Mouse (Mus musculus) MEL (cell line): ENCODE measurements around the gene Macrod2. TPM values are rescaled to one million over a fixed set of nuclear protein-coding genes. Genes with fewer than 3 reads are reported as not detected.

Experiments
- DNase-seq: peaks from one replicate; pipeline ENCODE4 v3.0.0; 2011; ENCODE audit warnings: low read depth, low spot score
- H3K27ac ChIP-seq: 2 replicates; pipeline ENCODE4 v1.5.1; 2012; ENCODE audit warnings: low read depth, mild to moderate bottlenecking, control low read depth, low read length, moderate library complexity; ENCODE audit not compliant: control insufficient read depth
- H3K27me3 ChIP-seq, 2 experiments: fragments of 150-350 bp in 1 of 2; sonication (generic) in 1 of 2; 2 replicates each; pipeline ENCODE4 v1.6.1; 2012; ENCODE audit warnings: low read length in 2 of 2, mild to moderate bottlenecking in 2 of 2, improper control_type of control experiment in 1 of 2, moderate library complexity in 1 of 2; ENCODE audit not compliant: insufficient read depth in 2 of 2, control insufficient read depth in 1 of 2
- H3K36me3 ChIP-seq, 2 experiments: 2 replicates each; pipeline ENCODE4 v1.6.1; 2012 to 2014; ENCODE audit warnings: low read length in 2 of 2, improper control_type of control experiment in 1 of 2, inconsistent platforms in 1 of 2, mild to moderate bottlenecking in 1 of 2; ENCODE audit not compliant: insufficient read depth in 2 of 2, control insufficient read depth in 1 of 2
- H3K4me1 ChIP-seq, 2 experiments: fragments of 150-350 bp in 1 of 2; sonication (generic) in 1 of 2; 2 replicates each; pipeline ENCODE4 v1.6.1; 2012; ENCODE audit warnings: low read length in 2 of 2, improper control_type of control experiment in 1 of 2, mild to moderate bottlenecking in 1 of 2; ENCODE audit not compliant: insufficient read depth in 2 of 2, control insufficient read depth in 1 of 2
- H3K4me3 ChIP-seq, 2 experiments: fragments of 150-350 bp in 1 of 2; sonication (generic) in 1 of 2; 2 replicates each; pipeline ENCODE4 v1.5.1; 2012; ENCODE audit warnings: low read depth in 2 of 2, low read length in 2 of 2, mild to moderate bottlenecking in 2 of 2, moderate library complexity in 2 of 2, control low read depth in 1 of 2, improper control_type of control experiment in 1 of 2; ENCODE audit not compliant: control insufficient read depth in 1 of 2, insufficient read depth in 1 of 2
- H3K79me2 ChIP-seq: 2 replicates; pipeline ENCODE4 v1.6.1; 2012; ENCODE audit warnings: mild to moderate bottlenecking, low read length, moderate library complexity; ENCODE audit not compliant: control insufficient read depth, poor library complexity, insufficient read depth
- H3K9ac ChIP-seq: 2 replicates; pipeline ENCODE4 v1.6.1; 2012; ENCODE audit warnings: low read depth, mild to moderate bottlenecking, control low read depth, low read length, moderate library complexity; ENCODE audit not compliant: control insufficient read depth, poor library complexity, severe bottlenecking
- H3K9me3 ChIP-seq: fragments of 150-350 bp; sonication (generic); replicated peaks from 2 replicates; pipeline ENCODE4 v1.6.1; 2012; ENCODE audit warnings: mild to moderate bottlenecking, low read length, improper control_type of control experiment, moderate library complexity; ENCODE audit not compliant: insufficient read depth
- CHD1 ChIP-seq: IDR thresholded peaks from 2 replicates; pipeline ENCODE4 v1.6.1; 2012; ENCODE audit warnings: low read depth, mild to moderate bottlenecking, inconsistent platforms, low read length, improper control_type of control experiment
- CTCF ChIP-seq, 3 experiments: IDR thresholded peaks in 2 of 3; conservative IDR thresholded peaks in 1 of 3; 2 replicates each; pipeline ENCODE4 v1.5.1; 2011 to 2012; ENCODE audit warnings: low read length in 3 of 3, low read depth in 2 of 3, mild to moderate bottlenecking in 2 of 3, improper control_type of control experiment in 1 of 3, inconsistent platforms in 1 of 3, mixed read lengths in 1 of 3, moderate library complexity in 1 of 3; ENCODE audit not compliant: control insufficient read depth in 1 of 3, insufficient read depth in 1 of 3, poor library complexity in 1 of 3, severe bottlenecking in 1 of 3
- E2F4 ChIP-seq: IDR thresholded peaks from 2 replicates; pipeline ENCODE4 v1.6.1; 2011; ENCODE audit warnings: low read depth, low read length, improper control_type of control experiment, borderline replicate concordance
- ELF1 ChIP-seq: IDR thresholded peaks from 2 replicates; pipeline ENCODE4 v1.6.1; 2014; ENCODE audit warnings: low read depth, mild to moderate bottlenecking, inconsistent platforms, low read length, improper control_type of control experiment, moderate library complexity
- EP300 ChIP-seq, 2 experiments: IDR thresholded peaks; 2 replicates each; pipeline ENCODE4 v1.6.1; 2011; ENCODE audit warnings: improper control_type of control experiment in 2 of 2, low read length in 2 of 2, low read depth in 1 of 2, mild to moderate bottlenecking in 1 of 2
- ETS1 ChIP-seq: IDR thresholded peaks from 2 replicates; pipeline ENCODE4 v1.6.1; 2012; ENCODE audit warnings: low read depth, mild to moderate bottlenecking, inconsistent platforms, low read length, improper control_type of control experiment, moderate library complexity
- HCFC1 ChIP-seq: IDR thresholded peaks from 2 replicates; pipeline ENCODE4 v1.6.1; 2012; ENCODE audit warnings: low read depth, mild to moderate bottlenecking, inconsistent platforms, low read length, improper control_type of control experiment, moderate library complexity
- JUND ChIP-seq: IDR thresholded peaks from 2 replicates; pipeline ENCODE4 v1.6.1; 2011; ENCODE audit warnings: low read depth, mild to moderate bottlenecking, improper control_type of control experiment, low read length
- KAT2A ChIP-seq: conservative IDR thresholded peaks from 2 replicates; pipeline ENCODE4 v1.6.1; 2012; ENCODE audit warnings: low read depth, low read length, improper control_type of control experiment, inconsistent platforms
- MAZ ChIP-seq: IDR thresholded peaks from 2 replicates; pipeline ENCODE4 v1.6.1; 2012; ENCODE audit warnings: low read depth, mild to moderate bottlenecking, inconsistent platforms, low read length, improper control_type of control experiment
- MXI1 ChIP-seq: IDR thresholded peaks from 2 replicates; pipeline ENCODE4 v1.6.1; 2011; ENCODE audit warnings: mild to moderate bottlenecking, low read depth, low read length, improper control_type of control experiment
- MYB ChIP-seq: IDR thresholded peaks from 2 replicates; pipeline ENCODE4 v1.6.1; 2011; ENCODE audit warnings: mild to moderate bottlenecking, low read depth, low read length, improper control_type of control experiment
- NRF1 ChIP-seq: IDR thresholded peaks from 2 replicates; pipeline ENCODE4 v1.6.1; 2014; ENCODE audit warnings: low read depth, mild to moderate bottlenecking, inconsistent platforms, low read length, improper control_type of control experiment, moderate library complexity; ENCODE audit not compliant: poor library complexity, insufficient read depth, severe bottlenecking
- POLR2AphosphoS2 ChIP-seq: IDR thresholded peaks from 2 replicates; pipeline ENCODE4 v1.6.1; 2011; ENCODE audit warnings: low read length, improper control_type of control experiment
- POLR2AphosphoS5 ChIP-seq: IDR thresholded peaks from 2 replicates; pipeline ENCODE4 v1.6.1; 2012; ENCODE audit warnings: low read depth, borderline replicate concordance, mild to moderate bottlenecking, inconsistent platforms, low read length, moderate library complexity, mixed read lengths
- RAD21 ChIP-seq: IDR thresholded peaks from 2 replicates; pipeline ENCODE4 v1.6.1; 2011; ENCODE audit warnings: mild to moderate bottlenecking, low read depth, low read length, improper control_type of control experiment
- TAL1 ChIP-seq: IDR thresholded peaks from 2 replicates; pipeline ENCODE4 v1.6.1; 2012; ENCODE audit warnings: mild to moderate bottlenecking, inconsistent platforms, low read length, moderate library complexity, mixed read lengths
- TBP ChIP-seq: IDR thresholded peaks from 2 replicates; pipeline ENCODE4 v1.8.0; 2011; ENCODE audit warnings: low read depth, low read length, improper control_type of control experiment
- USF2 ChIP-seq, 2 experiments: IDR thresholded peaks; 2 replicates each; pipeline ENCODE4 v1.6.1; 2011 to 2012; ENCODE audit warnings: improper control_type of control experiment in 2 of 2, low read length in 2 of 2, borderline replicate concordance in 1 of 2, inconsistent platforms in 1 of 2, low read depth in 1 of 2, mild to moderate bottlenecking in 1 of 2; ENCODE audit not compliant: insufficient read depth in 1 of 2
- ZC3H11A ChIP-seq: IDR thresholded peaks from 2 replicates; pipeline ENCODE4 v1.6.1; 2012; ENCODE audit warnings: low read depth, mild to moderate bottlenecking, inconsistent platforms, low read length, improper control_type of control experiment
- ZMIZ1 ChIP-seq: IDR thresholded peaks from 2 replicates; pipeline ENCODE4 v1.6.1; 2012; ENCODE audit warnings: low read depth, mild to moderate bottlenecking, inconsistent platforms, low read length, improper control_type of control experiment, moderate library complexity
- polyA plus RNA-seq, 2 experiments: library from polyadenylated mRNA; stranded (reverse) in 1 of 2; unstranded in 1 of 2; fragments of >175 nt in 1 of 2; fragments of >200 nt in 1 of 2; gene quantifications; 2 replicates each; pipeline versions ENCODE4 v1.2.1 to v1.2.4; 2012; ENCODE audit warnings: low replicate concordance in 2 of 2, low read depth in 1 of 2; ENCODE audit not compliant: insufficient read length in 2 of 2, insufficient read depth in 1 of 2, missing spikeins in 1 of 2
- total RNA-seq: library from RNA; depleted of rRNA; stranded (reverse); fragments of 300-350 nt; gene quantifications from 2 replicates; pipeline ENCODE4 v1.2.3, GENCODE M21; 2012

The Macrod2 gene
- total and polyA plus RNA-seq, 3 experiments = not detected

- TF ChIP-seq NRF1 (no peak), MAZ (no peak), CHD1 (no peak), ZC3H11A (no peak), POLR2AphosphoS5 (no peak), ELF1 (no peak), EP300 (IDR thresholded peaks at IDR 0.05; ENCODE audit: low read depth in 1 of 2, low read length in 2 of 2) (no peak), TBP (no peak), POLR2AphosphoS2 (no peak), ETS1 (no peak), TAL1 (no peak)
- H3K9ac ChIP-seq = no peak overlapping the region
Measured at GRCm38 (mm10) chr2:142116623-142117022, 1721.5 kb downstream of the Macrod2 start.

GRCm38 (mm10) chr2:142128109-142128508 is 1733.0 kb downstream of the Macrod2 start:
- H3K4me1 ChIP-seq = no peaks in the 10 kb centered on the region
- H3K4me3 ChIP-seq = no peak overlapping the region
- H3K9me3 ChIP-seq = no peaks in the 10 kb centered on the region
- no peak for TF ChIP-seq KAT2A
- TF ChIP-seq POLR2AphosphoS5 = no peak
- TF ChIP-seq CTCF (IDR thresholded peaks at IDR 0.05 in 2 of 3, conservative IDR thresholded peaks at IDR 0.05 in 1 of 3; ENCODE audit: control insufficient read depth in 1 of 3, insufficient read depth in 1 of 3, low read depth in 2 of 3, low read length in 3 of 3, poor library complexity in 1 of 3, severe bottlenecking in 1 of 3) = no peak
- TF ChIP-seq CHD1 = no peak
- TF ChIP-seq ETS1 = no peak
- no peak for TF ChIP-seq MAZ
- no peak for TF ChIP-seq EP300 (IDR thresholded peaks at IDR 0.05; ENCODE audit: low read depth in 1 of 2, low read length in 2 of 2)
- TF ChIP-seq MXI1 = no peak
- TF ChIP-seq TBP = no peak
- no peak for TF ChIP-seq HCFC1
- no peak for TF ChIP-seq ZC3H11A
- no peak for TF ChIP-seq JUND
- TF ChIP-seq ELF1 = no peak
- no peak for TF ChIP-seq MYB
- TF ChIP-seq ZMIZ1 = no peak
- TF ChIP-seq TAL1 = no peak
- TF ChIP-seq E2F4 = no peak
- no peak for TF ChIP-seq USF2 (IDR thresholded peaks at IDR 0.05; ENCODE audit: borderline replicate concordance in 1 of 2, insufficient read depth in 1 of 2, low read depth in 1 of 2, low read length in 2 of 2)
- TF ChIP-seq RAD21 = no peak
- no peaks in the 10 kb centered on the region for H3K36me3 ChIP-seq
- no peak overlapping the region for H3K9ac ChIP-seq
- H3K27ac ChIP-seq = no peak overlapping the region
- DNase-seq = no peak
- no peaks in the 10 kb centered on the region for H3K27me3 ChIP-seq
- H3K79me2 ChIP-seq = no peaks in the 10 kb centered on the region

More at GRCm38 (mm10) chr2:142116623-142117022, 1721.5 kb downstream of the Macrod2 start:
- Histone ChIP-seq H3K79me2 (no peaks in the 10 kb centered on the region), H3K27ac (no peak overlapping the region), H3K27me3 (no peaks in the 10 kb centered on the region), H3K36me3 (no peaks in the 10 kb centered on the region), H3K4me1 (no peaks in the 10 kb centered on the region), H3K4me3 (no peak overlapping the region), H3K9me3 (no peaks in the 10 kb centered on the region)
- no peak for DNase-seq
